ENCODE assay signal across 22 mouse cellular contexts in genomic region chr5:33396828-33397227, GRCm38 (mm10). TPM values are rescaled to one million over a fixed set of nuclear protein-coding genes. Genes with fewer than 3 reads are reported as not detected.
DNase-seq lines count a peak whose midpoint lies in the region; ATAC-seq and TF ChIP-seq lines count a peak whose summit lies in the region.
"Had no signal": no experiment of that assay in that cellular context is flagged by ENCODE, and none has a peak within 500 bp of the region (broad histone marks: within the 10 kb centered on the region; RNA-seq: fewer than 3 reads in every experiment).

No protein-coding gene starts in this region.

- no peak overlapping the region for H3K9ac ChIP-seq in forebrain, embryonic 13.5 days
- H3K9ac ChIP-seq: heart, embryonic 12.5 days; hindbrain, embryonic 14.5 days had no signal

- no peak overlapping the region for H3K4me2 ChIP-seq in forebrain, embryonic 13.5 days
- H3K4me2 ChIP-seq: heart, embryonic 12.5 days; hindbrain, embryonic 14.5 days had no signal

- H3K36me3 ChIP-seq in forebrain, embryonic 13.5 days (ENCODE audit: poor library complexity, severe bottlenecking), result peaks cover 10% of the 10 kb centered on the region; the same call in 1 of the 2 replicates

- TF ChIP-seq CTCF in layer of hippocampus, adult 2 months (conservative IDR thresholded peaks at IDR 0.05), result no peak

- H3K27ac ChIP-seq in layer of hippocampus, adult 2 months, result no peak overlapping the region
- H3K27ac ChIP-seq in forebrain, embryonic 13.5 days, result no peak overlapping the region
- H3K27ac ChIP-seq: embryonic facial prominence, embryonic 10.5 days; heart, adult 2 months; hindbrain, embryonic 10.5 days; hindbrain, embryonic 14.5 days had no signal

- peak; percentile 22 for DNase-seq in right cerebral cortex, postnatal 14 days
- no peak for DNase-seq in right cerebral cortex, postnatal 36 days (ENCODE audit: low spot score in 2 of 2)
- peak; percentile 19 to 37 for DNase-seq in layer of hippocampus, adult 2 months (ENCODE audit: low spot score in 2 of 2)
- peak; percentile 42 for DNase-seq in layer of hippocampus, adult 9-11 months
- DNase-seq in urinary bladder, postnatal 36 days (ENCODE audit: low spot score in 2 of 2), result no peak
- DNase-seq in frontal cortex, adult 2 months (ENCODE audit: extremely low spot score in 1 of 2, low spot score in 1 of 2), result no peak
- DNase-seq: adrenal gland, adult 8-10 months; adrenal gland, postnatal 36 days; cerebellum, adult 2 months; cerebellum, postnatal 10 days; gastrocnemius, postnatal 10 days; heart, adult 2 months had no signal

- WGBS in forebrain, embryonic 13.5 days, result 76% methylated on average over 7 of the region's 7 CpGs

- 0 out of 2 replicates have a peak, but pooled peaks cover 5% of the 10 kb centered on the region for H3K27me3 ChIP-seq in forebrain, embryonic 13.5 days

- H3K4me3 ChIP-seq in layer of hippocampus, adult 2 months, result no peak overlapping the region
- H3K4me3 ChIP-seq in forebrain, embryonic 13.5 days, result no peak overlapping the region
- H3K4me3 ChIP-seq: embryonic facial prominence, embryonic 10.5 days; heart, adult 2 months; heart, embryonic 12.5 days; hindbrain, embryonic 10.5 days had no signal

- ATAC-seq in forebrain, embryonic 13.5 days, result no peak
- ATAC-seq: forebrain, embryonic 14.5 days had no signal

- H3K9me3 ChIP-seq in forebrain, embryonic 13.5 days (replicated peaks), result no peaks in the 10 kb centered on the region
- H3K9me3 ChIP-seq: embryonic facial prominence, embryonic 10.5 days; heart, embryonic 12.5 days; hindbrain, embryonic 10.5 days had no signal

- peaks cover 31% of the 10 kb centered on the region for H3K4me1 ChIP-seq in forebrain, embryonic 13.5 days
- H3K4me1 ChIP-seq: embryonic facial prominence, embryonic 10.5 days had no signal

RNA-seq across cellular contexts. Expression of gene Uvssa, which starts 18.5 kb away (rescaled TPM):
- 1 to 10 TPM; 5.9 to 7.0 TPM for total RNA-seq in layer of hippocampus, adult 2 months (2021)
- 8.0 and 8.2 TPM in 2 replicates for polyA plus RNA-seq in forebrain, embryonic 13.5 days (2015; fragmentation: Nextera tagmentation; extraction: Ambion mirVana)
- 5.7 and 7.6 TPM in 2 replicates for polyA plus RNA-seq in frontal cortex, adult 2 months (2012; rRNA removed)

RNA-seq across cellular contexts. Expression of gene Nkx1-1, which starts 36.9 kb away (rescaled TPM):
- total RNA-seq in layer of hippocampus, adult 2 months (2021), result not detected
- not detected in 2 replicates for polyA plus RNA-seq in forebrain, embryonic 13.5 days (2015; fragmentation: Nextera tagmentation; extraction: Ambion mirVana)
- polyA plus RNA-seq in frontal cortex, adult 2 months (2012; rRNA removed), result not detected in 2 replicates
- total RNA-seq: adrenal gland, adult 8-10 months; adrenal gland, postnatal 36 days; gastrocnemius, postnatal 10 days; gastrocnemius, postnatal 4 days; heart, adult 2 months; heart, postnatal 25 days had no signal
- polyA plus RNA-seq: embryonic facial prominence, embryonic 10.5 days; embryonic facial prominence, embryonic 14.5 days; forebrain, embryonic 14.5 days; heart, adult 2 months; heart, embryonic 12.5 days; heart, embryonic 16.5 days had no signal

Comparison
In these comparisons a context has a peak if more than half of its experiments do, and no peak if none do; other contexts are left out.
1. DNase-seq: peak in right cerebral cortex, postnatal 14 days (single experiment), layer of hippocampus, adult 2 months (2 of 2) and layer of hippocampus, adult 9-11 months (single experiment); none in right cerebral cortex, postnatal 36 days (0 of 2), urinary bladder, postnatal 36 days (0 of 2) and frontal cortex, adult 2 months (0 of 2).